Mouse (Mus musculus) kidney, embryonic 14.5 days (tissue): Measurements from ENCODE around the gene Sox3. TPM values are rescaled to one million over a fixed set of nuclear protein-coding genes. Genes with fewer than 3 reads are reported as not detected.

Experiments used
- ATAC-seq: fragments of 200-750 bp; cut with Nextera tagmentation; 2 replicates; pipeline ENCODE4 v1.8.0; 2017; ENCODE audit warnings: moderate number of reproducible peaks, mild to moderate bottlenecking, moderate TSS enrichment, moderate library complexity; ENCODE audit not compliant: low FRiP score, low TSS enrichment
- H3K27ac ChIP-seq: fragments of 300-500 bp; sonication (generic); 2 replicates; pipeline ENCODE4 v1.5.1; 2014; ENCODE audit warnings: low read depth, mild to moderate bottlenecking, low read length, moderate library complexity, mixed read lengths
- H3K27me3 ChIP-seq: fragments of 300-500 bp; sonication (generic); 2 replicates; pipeline ENCODE4 v1.6.1; 2014; ENCODE audit warnings: mild to moderate bottlenecking, low read length; ENCODE audit not compliant: control insufficient read depth, insufficient read depth
- H3K36me3 ChIP-seq: fragments of 300-500 bp; sonication (generic); 2 replicates; pipeline ENCODE4 v1.6.1; 2014; ENCODE audit warnings: low read length, mixed read lengths; ENCODE audit not compliant: control insufficient read depth, insufficient read depth
- H3K4me1 ChIP-seq: fragments of 300-500 bp; sonication (generic); 2 replicates; pipeline ENCODE4 v1.6.1; 2014; ENCODE audit warnings: low read length, mixed read lengths; ENCODE audit not compliant: control insufficient read depth, insufficient read depth
- H3K4me2 ChIP-seq: fragments of 300-500 bp; sonication (generic); replicated peaks from 2 replicates; pipeline ENCODE4 v1.6.1; 2014; ENCODE audit warnings: low read depth, mild to moderate bottlenecking, low read length
- H3K4me3 ChIP-seq: fragments of 300-500 bp; sonication (generic); 2 replicates; pipeline ENCODE4 v1.5.1; 2014; ENCODE audit warnings: mild to moderate bottlenecking, low read length
- H3K9ac ChIP-seq: fragments of 300-500 bp; sonication (generic); 2 replicates; pipeline ENCODE4 v1.6.1; 2014; ENCODE audit warnings: low read depth, mild to moderate bottlenecking, low read length, moderate library complexity
- H3K9me3 ChIP-seq: fragments of 300-500 bp; sonication (generic); 2 replicates; pipeline ENCODE4 v1.6.1; 2016; ENCODE audit warnings: low read length; ENCODE audit not compliant: control insufficient read depth
- WGBS: fragments of 180-500 bp; shearing (Covaris S2); extraction: QIAGEN DNeasy Blood & Tissue Kit; methylation state at CpG from one replicate; pipeline ENCODE4 v1.1.7; 2014; 5-methylcytosine and 5-hydroxymethylcytosine counted together
- polyA plus RNA-seq: library from polyadenylated mRNA; unstranded; fragments of >200 nt; fragmentation: Nextera tagmentation; extraction: Ambion mirVana; gene quantifications from 2 replicates; pipeline ENCODE4 v1.2.1, GENCODE M21; 2014

The Sox3 gene
- polyA plus RNA-seq: not detected in 2 replicates

DNA sequence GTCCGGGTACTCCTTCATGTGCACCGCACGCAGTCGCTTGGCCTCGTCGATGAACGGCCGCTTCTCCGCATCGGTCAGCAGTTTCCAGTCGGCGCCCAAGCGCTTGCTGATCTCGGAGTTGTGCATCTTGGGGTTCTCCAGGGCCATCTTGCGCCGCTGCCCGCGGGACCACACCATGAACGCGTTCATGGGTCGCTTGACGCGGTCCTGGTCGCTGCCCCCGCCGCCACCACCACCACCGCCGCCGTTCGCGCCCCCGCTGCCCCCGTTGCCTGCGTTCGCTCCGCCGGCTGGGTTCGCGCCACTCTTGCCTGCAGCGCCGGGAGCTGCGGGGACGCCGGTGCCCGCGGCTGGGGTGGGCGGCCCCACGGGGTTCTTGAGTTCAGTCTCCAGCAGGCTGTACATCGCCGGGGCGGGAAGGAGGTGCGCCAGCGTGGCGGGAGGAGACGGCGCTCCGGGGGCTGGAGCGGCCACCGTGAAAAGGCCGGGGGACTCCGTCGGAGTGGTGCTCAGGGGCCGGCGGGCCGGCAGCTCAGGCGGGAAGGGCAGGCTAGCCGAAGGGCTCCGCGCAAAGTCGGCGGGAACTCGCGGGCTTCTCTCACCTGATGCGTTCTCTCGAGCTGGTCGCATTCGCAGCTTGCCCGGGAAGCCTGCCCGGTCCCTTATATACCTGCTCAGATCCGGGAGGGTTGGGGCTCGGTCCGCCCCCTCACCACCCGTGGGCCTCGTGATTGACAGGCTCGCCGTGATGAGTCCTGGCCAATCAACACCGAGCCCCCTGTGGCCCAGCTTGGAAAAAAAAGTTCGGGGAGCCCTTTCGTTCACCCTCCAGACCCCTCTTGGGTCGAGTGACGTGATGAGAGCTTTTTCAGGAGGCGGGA is at the start of gene Sox3:
Gene Sox3, minus strand, starts transcription at position 630 of the 881 bp plus-strand sequence.
- H3K4me1 ChIP-seq: no peaks in the 10 kb centered on the region
- no peak within 1 kb of the TSS for H3K27ac ChIP-seq
- ATAC-seq: no peak
- H3K9me3 ChIP-seq: no peaks in the 10 kb centered on the region
- 40% methylated on average over 90 of the region's 92 CpGs for WGBS
- H3K4me3 ChIP-seq: peak within 1 kb of the TSS; percentile 34
- H3K36me3 ChIP-seq: no peaks in the 10 kb centered on the region
- H3K27me3 ChIP-seq: peaks cover 74% of the 10 kb centered on the region
- H3K4me2 ChIP-seq: peak within 1 kb of the TSS; percentile 59
- no peak within 1 kb of the TSS; the same call in 1 of the 2 replicates for H3K9ac ChIP-seq

- Histone ChIP-seq H3K9ac (no peak overlapping the region), H3K4me3 (no peak overlapping the region), H3K9me3 (no peaks in the 10 kb centered on the region), H3K36me3 (no peaks in the 10 kb centered on the region), H3K4me2 (no peak overlapping the region), H3K27me3 (no peaks in the 10 kb centered on the region), H3K27ac (no peak overlapping the region), H3K4me1 (no peaks in the 10 kb centered on the region)
- ATAC-seq: no peak
- 85% methylated on average over 3 of the region's 3 CpGs for WGBS
These were observed 47.0 kb upstream of the Sox3 start for GRCm38 (mm10) chrX:60940225-60940624.

- Histone ChIP-seq H3K27ac (no peak overlapping the region), H3K4me3 (no peak overlapping the region), H3K9ac (no peak overlapping the region), H3K9me3 (no peaks in the 10 kb centered on the region), H3K36me3 (no peaks in the 10 kb centered on the region), H3K4me1 (no peaks in the 10 kb centered on the region), H3K4me2 (no peak overlapping the region), H3K27me3 (peaks cover 42% of the 10 kb centered on the region)
- ATAC-seq: no peak
- 28% methylated on average over 4 of the region's 4 CpGs for WGBS
These were observed 6.3 kb upstream of the Sox3 start for GRCm38 (mm10) chrX:60899546-60899945.

DNA sequence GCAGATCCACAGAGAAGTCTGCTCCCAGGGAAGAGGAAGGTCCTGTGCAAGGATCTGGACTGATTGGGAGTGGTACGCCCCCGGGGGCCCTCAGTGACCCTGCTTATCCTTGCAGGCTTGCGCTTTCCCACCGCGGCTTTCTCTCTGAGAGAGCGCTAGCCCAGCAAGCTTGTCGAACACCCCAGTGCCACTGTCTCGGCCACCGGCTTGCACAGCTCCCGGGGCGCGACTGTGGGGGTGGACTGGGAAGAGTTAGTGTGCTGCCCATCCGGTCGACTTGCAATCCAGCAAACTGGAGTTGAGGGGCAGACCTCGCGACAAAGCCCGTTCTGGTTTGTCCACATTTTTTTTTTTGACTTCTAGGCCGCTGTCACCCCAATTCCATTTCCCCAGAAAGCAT is 5.4 kb upstream of the Sox3 start:
- WGBS: 30% methylated on average over 18 of the region's 18 CpGs
- no peak overlapping the region for H3K27ac ChIP-seq
- peaks cover 52% of the 10 kb centered on the region for H3K27me3 ChIP-seq
- no peak overlapping the region for H3K4me3 ChIP-seq
- no peaks in the 10 kb centered on the region for H3K9me3 ChIP-seq
- H3K4me1 ChIP-seq: no peaks in the 10 kb centered on the region
- no peaks in the 10 kb centered on the region for H3K36me3 ChIP-seq
- H3K9ac ChIP-seq: no peak overlapping the region
- no peak overlapping the region for H3K4me2 ChIP-seq
- no peak for ATAC-seq

GRCm38 (mm10) chrX:60896296-60896695 is 3.1 kb upstream of the Sox3 start:
- Histone ChIP-seq H3K9ac (no peak overlapping the region), H3K4me2 (no peak overlapping the region), H3K27me3 (peaks cover 71% of the 10 kb centered on the region), H3K36me3 (no peaks in the 10 kb centered on the region), H3K27ac (no peak overlapping the region), H3K4me3 (no peak overlapping the region), H3K9me3 (no peaks in the 10 kb centered on the region), H3K4me1 (no peaks in the 10 kb centered on the region)
- ATAC-seq: no peak
- 26% methylated on average over 13 of the region's 13 CpGs for WGBS

DNA sequence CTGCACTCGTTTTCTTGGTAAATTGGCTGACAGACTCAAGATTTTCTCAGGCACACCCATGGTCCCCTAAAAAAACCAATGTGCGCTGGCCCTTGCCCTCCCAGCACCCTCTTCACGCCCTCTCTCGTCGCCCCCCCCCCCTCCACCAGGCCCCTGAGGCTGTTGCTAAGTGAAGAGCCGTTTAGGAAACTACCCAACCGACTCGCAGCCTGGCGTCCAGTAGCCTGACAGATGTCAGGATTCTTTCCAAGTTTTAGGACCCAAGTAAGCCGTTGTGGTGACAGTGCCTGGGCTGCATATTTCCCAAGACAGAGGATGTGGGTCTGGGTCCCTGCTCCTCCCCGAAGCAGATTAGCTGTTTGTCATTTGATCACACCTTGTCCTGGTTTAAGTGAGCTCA is 2.2 kb upstream of the Sox3 start:
- H3K4me1 ChIP-seq: no peaks in the 10 kb centered on the region
- 29% methylated on average over 10 of the region's 11 CpGs for WGBS
- ATAC-seq: no peak
- H3K27me3 ChIP-seq: peaks cover 66% of the 10 kb centered on the region
- no peaks in the 10 kb centered on the region for H3K36me3 ChIP-seq
- no peak overlapping the region for H3K4me3 ChIP-seq
- H3K9me3 ChIP-seq: no peaks in the 10 kb centered on the region
- H3K4me2 ChIP-seq: no peak overlapping the region
- no peak overlapping the region for H3K9ac ChIP-seq
- H3K27ac ChIP-seq: no peak overlapping the region

DNA sequence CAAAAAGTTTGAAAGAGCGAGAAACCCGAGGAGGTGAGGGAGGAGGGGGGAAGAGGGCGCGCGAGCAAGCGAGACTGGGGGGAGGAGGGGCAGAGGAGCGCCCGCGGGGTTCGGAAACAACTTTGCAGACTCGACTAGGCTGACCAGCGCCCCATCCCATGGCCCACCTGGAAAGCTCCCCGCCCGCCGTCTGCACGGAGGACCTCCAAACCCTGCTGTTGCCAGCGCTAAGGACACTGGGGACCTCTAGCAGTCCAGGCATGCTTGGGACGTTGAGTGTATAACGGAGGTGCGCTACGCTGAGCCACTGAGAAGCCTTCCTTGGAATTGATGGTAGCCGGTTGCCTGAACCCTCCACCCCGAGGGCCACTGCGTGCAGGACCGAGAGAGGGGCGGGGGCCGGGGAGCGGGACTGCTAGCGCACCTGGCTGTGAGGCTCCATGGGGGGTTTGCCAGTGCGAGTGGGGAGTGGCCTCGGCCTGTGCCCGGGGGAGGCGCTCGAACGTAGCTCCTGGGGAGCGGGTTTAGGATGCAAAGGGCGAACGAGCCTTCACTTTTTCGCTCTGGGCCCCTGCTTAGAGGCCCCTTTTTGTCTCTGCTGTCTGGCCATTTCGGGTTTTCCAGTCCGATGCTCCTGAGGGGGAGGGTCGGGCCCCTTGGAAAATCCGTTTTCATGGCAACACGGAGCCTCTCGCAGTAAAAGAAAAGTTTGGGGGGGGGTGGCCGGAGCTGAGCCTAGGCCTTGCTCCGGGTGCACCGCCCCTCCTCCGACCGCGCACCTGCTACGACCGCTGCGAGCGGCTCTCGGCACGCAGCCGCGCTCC is 702 bp upstream of the Sox3 start:
- ATAC-seq: peak; percentile 40

GRCm38 (mm10) chrX:60892098-60892800 is 981 bp downstream of the Sox3 start:
- Histone ChIP-seq H3K9ac (no peak overlapping the region; the same call in 1 of the 2 replicates), H3K27me3 (peaks cover 73% of the 10 kb centered on the region), H3K4me1 (no peaks in the 10 kb centered on the region), H3K4me3 (peak overlapping the region; percentile 34), H3K27ac (no peak overlapping the region), H3K4me2 (peak overlapping the region; percentile 59), H3K36me3 (no peaks in the 10 kb centered on the region), H3K9me3 (no peaks in the 10 kb centered on the region)
- ATAC-seq: peak; percentile 37; the same call in 1 of the 2 replicates
- 32% methylated on average over 47 of the region's 102 CpGs for WGBS

More for the DNA sequence above, 702 bp upstream of the Sox3 start:
- Histone ChIP-seq H3K27me3 (peaks cover 72% of the 10 kb centered on the region), H3K4me1 (no peaks in the 10 kb centered on the region), H3K4me3 (peak overlapping the region; percentile 34; the same call in 1 of the 2 replicates), H3K9me3 (no peaks in the 10 kb centered on the region), H3K27ac (no peak overlapping the region), H3K36me3 (no peaks in the 10 kb centered on the region), H3K4me2 (peak overlapping the region; percentile 59; the same call in 1 of the 2 replicates), H3K9ac (no peak overlapping the region)
- 35% methylated on average over 50 of the region's 59 CpGs for WGBS
